Mouse (Mus musculus): ENCODE results near the gene Zmym3. TPM values are rescaled to one million over a fixed set of nuclear protein-coding genes. Genes with fewer than 3 reads are reported as not detected.

The Zmym3 gene
- total RNA-seq (2022), result 100 to 1,000 TPM in 2 of 4 experiments, 10 to 100 TPM in 2; 87.4 to 124 (median 103) TPM

DNA sequence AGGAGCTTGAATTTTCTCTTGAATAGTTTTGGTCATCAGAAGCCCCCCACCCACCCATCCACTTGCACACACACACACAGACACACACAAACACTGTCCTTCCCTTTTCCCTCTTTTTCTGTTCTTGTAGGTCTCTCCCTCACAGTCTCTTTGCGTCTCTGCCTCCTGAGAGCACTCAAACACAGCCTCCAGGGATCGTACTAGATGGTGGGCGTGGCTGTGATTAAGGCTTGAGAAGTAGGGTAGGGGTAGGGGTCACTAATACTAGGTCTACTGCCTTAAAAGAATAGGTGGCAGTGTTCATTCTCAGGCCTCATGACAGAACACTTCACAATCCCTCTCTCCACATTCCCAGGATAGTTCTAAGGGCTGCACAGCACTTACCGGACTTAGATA, at the start of gene Zmym3:
Gene Zmym3, minus strand, starts transcription at position 150 of the 396 bp plus-strand sequence.
- no peak for DNase-seq

DNA sequence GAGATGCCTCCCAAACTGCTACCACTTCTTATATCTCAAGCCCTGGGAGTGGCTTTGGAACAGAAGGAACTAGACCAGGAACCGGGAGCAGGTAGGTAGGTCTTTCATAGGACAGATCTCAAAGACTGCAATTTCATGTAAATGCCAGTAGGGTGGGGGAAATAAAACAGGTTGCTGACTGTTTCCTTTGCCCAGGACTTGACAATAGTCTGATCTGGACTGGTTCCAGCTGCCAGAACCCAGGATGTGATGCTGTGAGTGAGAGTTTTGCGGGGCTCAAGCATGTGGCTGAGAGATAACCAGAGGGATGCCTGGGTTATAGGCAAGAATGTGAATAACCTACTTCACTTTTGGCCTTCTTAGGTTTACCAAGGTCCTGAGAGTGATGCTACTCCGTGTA, 30.9 kb upstream of the Zmym3 start:
- DNase-seq, result no peak

DNA sequence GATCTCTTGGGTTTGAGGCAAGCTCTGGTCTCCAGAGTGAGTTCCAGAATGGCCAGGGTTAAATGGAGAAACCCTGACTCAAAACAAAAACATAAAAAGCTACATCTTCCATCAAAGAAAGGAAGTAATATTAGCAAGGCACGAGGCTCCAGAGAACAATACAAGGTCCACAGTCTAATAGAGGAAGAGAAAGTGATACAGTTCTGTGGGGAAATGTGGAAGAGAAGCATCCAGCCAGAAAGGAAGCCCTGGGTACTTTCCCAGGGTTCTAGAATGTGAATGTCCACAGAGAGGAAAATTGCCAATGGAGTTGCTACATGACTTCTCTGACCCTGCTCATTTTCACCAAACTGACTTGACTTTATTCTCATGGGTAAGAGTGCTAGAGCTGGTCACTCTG, 30.5 kb upstream of the Zmym3 start:
- no peak for DNase-seq

DNA sequence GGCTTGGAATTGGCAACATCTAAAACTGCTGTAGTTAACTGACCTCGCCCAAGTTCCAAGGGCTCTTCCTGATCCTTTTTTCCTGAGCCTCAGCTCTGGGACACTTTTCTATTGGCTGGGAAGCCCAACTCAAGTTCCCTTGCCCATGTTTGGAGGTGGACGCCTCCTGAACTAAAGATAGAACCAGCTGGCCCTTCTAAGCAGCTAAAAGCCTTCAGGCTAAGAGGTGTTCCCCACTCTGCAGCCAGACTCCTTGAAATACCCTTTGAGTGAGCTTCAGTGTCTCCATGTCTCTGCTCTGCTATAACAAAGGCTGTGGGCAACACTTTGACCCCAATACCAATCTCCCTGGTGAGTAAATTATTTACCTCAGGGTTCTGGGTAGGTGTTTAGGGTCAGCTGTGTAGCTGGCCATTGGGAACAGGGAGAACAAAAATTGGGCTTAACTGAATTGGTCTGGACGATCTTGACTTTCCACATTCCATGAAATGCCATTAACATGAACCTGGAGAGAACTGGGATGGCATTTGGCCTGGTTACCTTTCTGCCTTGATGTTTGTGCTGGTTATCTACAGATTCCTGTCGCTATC, 28.3 kb upstream of the Zmym3 start, which contains the start of gene Itgb1bp2:
Gene Itgb1bp2, plus strand, starts transcription at position 203 of the 590 bp plus-strand sequence.
- no peak for DNase-seq

DNA sequence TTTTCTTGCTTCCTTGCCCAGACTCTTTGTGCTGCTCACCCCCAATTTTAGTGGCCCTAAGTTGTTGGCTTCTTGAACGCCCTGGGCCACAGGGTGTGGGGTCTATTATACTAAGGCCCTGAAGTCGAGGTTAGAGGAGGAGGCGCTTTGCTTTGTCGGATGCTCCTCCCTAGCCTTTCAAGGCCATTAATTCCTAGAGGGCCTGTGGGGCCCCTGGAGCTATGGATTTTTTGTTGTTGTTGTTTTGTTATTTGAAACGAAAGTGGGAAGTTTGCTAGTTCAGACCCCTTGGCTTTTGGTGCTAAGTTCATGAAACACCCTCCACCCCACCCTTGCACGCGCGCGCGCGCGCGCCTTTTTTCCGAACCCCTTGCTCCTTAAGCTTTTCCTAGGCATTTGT, 9.3 kb upstream of the Zmym3 start:
- no peak for DNase-seq

DNA sequence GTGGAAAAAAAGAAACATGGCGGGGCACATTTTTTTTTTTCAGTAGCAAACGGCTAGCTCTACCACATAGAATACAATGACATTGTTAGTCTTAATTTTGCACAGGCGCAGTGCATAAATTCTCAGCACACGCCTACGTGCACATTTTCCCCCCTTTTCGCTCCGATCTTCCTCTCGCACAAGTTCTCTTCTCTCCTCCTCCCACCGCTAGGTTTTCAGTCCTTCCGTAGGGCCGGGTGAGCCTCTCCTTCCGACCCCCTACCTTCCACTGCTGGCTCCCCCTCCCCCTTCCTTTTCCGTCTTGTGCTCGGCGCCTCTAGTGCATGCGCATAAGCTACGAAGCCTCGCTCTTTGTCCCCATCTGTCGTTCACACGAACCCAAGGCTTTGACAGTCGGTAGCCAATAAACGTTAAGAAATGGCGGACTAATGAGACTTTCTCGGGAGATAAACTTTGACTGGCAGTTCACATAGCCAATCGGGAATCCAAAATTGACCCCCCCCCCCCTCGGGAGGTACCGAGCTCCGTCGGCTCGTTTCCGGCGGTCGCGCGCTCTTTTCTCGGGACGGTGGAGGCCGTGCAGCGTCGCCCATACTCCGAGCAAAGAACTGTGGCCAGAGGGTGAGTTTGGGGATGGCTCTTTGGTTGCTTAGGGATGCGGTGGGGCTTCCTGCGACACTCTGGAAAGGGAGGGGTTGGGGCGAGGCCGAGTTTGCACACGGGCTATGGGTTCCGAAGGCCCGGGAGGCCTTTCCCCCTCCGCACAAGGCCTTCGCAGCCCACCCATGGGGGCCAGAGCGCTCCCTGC, 8.7 kb upstream of the Zmym3 start, which contains the start of gene Nono:
Gene Nono, plus strand, starts transcription at position 177 of the 808 bp plus-strand sequence.
- peak; percentile 82 for DNase-seq

DNA sequence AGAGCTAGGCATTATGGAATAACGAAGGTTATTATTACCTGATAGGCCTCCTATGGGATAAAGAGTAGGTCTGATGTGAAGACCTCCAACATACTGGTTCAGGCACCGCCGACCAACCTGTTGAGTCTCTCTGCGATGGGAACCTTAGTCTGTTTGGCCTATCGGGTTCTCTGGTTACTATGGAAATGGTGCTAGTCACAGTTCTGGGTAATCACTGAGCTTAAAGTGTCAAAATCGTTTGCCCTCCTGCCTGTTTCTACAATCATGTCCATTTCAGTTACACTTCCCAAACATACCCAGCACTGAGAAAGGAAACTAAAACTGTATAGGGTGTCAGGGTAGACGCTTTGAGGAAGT, 8.1 kb upstream of the Zmym3 start:
- DNase-seq, result no peak

DNA sequence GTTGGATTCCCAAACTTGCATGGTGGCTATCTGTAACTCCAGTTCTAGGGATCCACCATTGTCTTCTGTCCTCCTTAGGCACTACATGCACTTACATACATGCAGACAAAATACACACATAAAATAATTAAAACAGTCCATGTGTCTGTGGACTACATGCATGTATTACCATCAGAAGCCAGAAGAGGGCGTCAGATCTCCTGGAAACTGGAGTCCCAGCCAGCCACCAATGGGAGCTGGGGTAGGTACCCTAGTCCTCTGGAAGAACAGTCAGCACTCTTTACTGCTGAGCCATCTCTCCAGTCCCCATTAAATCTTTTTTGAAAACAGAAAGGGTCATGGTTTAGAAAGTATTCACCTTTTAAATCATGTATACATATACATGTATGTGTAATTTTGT, 7.1 kb upstream of the Zmym3 start:
- no peak for DNase-seq

DNA sequence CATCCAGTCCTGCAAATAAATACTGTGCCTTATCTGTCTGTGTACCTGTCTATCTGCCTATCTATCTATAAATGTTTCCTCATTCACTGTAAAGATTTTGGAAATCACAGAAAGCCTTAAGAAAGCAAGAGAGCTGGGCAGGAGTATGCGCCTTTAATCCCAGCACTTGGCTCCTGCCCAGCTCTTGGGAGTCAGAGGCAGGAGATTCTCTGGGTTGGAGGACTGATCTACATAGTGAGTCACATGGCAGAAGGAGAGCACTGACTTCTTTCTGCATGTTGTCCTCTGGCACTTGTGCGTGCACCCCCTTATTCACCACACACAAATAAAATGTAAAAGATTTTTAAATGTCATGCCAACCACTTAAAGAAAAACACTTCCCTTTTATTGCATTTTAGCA, 2.8 kb upstream of the Zmym3 start:
- no peak for DNase-seq

DNA sequence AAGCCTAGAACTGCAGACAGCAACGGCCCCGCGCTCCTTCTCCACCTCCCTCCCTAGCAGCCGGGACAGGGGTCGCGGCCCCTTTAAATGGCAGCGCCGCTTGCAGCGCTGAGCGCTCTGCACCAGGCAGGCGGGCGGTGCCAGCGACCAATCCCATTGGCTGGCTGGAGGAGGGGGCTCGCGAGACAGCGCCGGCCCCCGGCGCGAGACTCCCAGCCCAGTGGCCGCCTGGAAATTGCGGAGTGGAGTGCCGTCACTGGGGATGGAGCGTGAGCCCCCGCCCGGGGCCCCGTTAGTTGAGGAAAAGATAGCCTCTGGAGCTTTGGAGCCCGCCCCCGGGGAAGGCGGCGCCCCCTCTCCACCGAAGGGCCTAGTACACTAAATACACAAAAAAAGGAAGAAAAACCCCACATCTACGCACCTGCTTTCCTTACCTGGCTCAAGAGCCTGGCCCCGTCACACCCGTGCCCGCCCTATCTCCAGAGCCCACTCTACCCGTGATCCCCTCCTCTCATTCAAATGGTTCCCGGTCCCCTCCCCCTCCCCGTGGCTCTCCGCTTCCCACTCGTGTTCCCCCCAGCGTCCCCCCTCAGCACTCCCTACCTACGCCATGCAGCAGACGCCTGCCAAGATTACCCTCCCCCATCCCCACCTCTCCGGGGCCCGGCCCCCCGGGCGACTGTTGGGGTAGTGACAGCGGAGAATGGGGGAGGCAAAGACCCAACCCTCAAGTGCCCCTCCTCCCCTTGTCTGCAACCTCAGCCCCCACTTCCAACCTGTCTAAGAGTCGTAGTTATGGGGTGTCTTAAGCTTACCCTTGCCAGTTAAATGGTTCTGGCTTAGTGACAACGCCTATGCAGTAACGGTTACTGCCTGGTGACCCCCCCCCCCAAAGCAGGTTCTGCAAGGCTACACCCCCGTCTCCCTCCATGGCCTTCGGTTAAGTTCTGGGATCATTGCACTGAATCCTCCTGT, 637 bp downstream of the Zmym3 start:
- DNase-seq, result peak; percentile 76

DNA sequence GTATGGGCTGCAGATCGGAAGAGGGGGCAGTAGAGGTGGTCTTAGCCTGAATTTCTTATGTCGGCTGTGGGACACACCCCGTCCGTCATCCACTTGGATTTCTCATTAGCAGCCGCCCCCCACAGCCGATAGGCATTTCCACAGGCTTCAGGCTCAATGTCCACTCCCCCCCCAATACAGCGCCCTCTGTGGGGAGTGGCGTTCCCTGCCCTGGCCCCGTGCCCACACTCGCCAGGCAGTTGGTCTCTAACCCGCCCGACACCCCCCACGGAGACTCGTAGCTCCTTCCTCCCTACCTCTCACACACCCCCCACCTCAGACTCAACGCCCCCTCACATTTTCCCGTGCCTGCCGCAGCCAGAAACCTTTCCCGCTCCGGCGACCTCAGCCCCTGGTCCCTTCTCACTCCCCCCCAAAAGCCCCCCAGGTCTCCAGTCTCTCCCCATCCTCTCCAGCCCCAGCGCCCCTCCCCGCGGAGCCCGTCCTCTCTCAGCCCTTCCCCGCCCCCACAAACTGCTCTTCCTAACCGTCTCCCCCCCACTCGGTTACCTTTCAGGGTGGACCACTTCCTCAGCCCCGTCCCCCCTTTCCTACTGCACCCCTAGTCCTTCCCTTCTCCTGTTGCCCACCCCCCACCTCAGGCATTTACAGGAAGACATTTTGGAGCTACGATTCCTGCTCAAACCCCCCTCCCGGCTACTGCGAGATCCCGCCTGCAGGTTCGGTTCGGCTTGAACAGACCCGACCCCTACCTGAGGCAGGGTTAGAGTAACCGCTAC, 1.5 kb downstream of the Zmym3 start:
- peak; percentile 31 for DNase-seq

DNA sequence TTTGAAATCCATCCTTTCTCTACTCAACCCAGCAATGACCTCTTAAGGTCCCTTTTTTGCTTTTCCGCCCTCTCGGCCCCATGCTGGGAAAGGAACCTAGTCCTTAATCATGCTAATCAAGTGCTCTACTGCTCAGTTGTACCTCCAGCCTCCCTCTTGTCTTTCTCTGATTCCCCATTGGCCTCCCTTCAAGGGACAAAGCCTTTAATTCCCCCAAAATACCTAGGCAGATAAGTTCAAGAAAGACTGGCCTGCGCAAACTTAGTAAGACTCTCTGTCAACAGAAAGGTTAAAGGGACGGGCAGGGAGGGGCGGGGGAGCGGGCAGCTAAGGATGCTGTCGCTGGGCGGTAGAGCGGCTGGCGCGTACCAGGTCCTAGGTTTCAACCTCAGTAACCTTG, 24.2 kb downstream of the Zmym3 start:
- DNase-seq, result no peak

DNA sequence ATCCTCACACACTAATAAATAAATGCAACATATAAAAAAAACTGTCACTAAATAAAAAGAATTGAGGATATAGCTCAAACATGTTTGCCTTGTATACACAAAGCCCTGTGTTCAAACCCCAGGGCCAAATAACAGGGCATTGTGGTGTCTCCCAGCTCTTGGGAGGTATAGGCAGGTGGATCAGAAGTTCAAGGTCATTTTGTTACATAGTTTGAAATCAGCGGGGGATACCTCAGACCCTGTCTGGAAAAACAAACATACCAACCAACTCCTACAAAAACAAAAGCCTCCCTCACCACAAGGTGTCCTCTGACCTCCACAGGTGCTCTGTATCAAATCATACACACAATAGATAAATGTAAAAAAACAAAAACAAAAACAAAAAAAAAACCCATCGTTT, 26.3 kb downstream of the Zmym3 start:
- no peak for DNase-seq

DNA sequence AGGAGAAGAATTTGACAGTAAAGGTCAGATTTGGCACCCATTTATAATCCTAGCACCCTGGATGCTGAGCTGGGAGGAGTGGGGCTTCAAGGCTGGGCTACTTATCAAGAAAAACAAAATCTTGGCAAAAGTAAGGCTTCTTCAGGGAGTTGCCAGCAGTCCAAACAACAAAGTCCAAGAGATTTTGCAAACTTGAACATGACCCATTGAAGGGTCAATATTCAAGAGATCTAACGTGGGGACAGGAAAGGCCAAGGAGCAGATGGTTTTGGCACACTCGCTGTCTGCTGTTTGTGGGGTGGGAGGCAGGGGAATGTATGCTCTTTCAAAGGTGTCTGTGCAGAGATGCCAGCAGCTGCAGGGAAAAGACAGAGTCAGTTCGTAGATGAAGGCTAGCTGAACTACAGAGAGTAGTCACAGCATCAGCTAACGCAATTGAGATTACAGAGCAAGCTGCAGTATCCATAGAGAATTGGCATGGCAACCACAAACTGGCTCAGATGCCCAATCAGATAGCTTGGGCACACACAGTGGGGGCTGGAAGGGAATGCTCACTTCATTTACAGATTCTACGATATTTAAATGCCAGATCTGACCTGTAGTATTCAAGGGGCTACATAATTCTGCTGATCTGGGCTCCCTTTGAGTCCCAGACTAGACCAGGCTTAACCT, 31.6 kb downstream of the Zmym3 start:
- DNase-seq, result no peak

DNA sequence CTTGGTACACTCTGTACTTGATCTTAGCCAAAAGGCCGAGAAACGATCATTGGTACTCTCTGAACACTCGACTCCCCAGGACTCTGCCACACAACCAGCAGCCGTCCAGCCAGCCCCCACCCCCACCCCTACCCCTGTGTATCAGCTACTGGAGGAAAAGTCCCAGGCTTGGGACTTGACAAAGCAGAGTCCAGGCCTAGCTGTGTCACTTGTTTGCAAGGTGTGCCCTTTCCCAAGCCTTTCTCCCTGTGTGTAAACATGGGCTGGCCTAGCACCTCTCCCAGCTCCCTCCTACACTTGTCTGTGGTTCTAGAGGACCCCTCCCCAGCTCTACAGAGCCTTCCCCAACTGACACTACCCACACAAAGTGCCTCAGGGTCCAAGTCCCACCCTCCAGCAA, 34.4 kb downstream of the Zmym3 start:
- no peak for DNase-seq

DNA sequence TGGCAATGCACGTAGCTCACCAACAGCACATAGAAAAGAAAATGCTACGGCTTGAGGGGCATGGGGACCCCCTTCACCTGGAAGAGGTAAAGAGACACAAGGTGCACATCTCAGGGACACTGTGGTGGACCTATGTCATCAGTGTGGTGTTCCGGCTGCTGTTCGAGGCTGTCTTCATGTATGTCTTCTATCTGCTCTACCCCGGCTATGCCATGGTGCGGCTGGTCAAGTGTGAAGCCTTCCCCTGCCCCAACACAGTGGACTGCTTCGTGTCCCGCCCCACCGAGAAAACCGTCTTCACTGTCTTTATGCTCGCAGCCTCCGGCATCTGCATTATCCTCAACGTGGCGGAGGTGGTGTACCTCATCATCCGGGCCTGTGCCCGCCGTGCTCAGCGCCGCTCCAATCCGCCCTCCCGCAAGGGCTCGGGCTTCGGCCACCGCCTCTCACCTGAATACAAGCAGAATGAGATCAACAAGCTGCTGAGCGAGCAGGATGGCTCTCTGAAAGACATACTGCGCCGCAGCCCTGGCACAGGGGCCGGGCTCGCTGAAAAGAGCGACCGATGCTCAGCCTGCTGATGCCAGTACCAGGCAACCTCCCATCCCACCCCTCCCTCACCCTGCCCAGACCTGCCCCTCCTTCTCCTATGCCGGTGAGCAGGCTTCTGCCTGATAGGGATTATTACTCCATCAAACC, 36.1 kb downstream of the Zmym3 start:
- DNase-seq, result no peak

DNA sequence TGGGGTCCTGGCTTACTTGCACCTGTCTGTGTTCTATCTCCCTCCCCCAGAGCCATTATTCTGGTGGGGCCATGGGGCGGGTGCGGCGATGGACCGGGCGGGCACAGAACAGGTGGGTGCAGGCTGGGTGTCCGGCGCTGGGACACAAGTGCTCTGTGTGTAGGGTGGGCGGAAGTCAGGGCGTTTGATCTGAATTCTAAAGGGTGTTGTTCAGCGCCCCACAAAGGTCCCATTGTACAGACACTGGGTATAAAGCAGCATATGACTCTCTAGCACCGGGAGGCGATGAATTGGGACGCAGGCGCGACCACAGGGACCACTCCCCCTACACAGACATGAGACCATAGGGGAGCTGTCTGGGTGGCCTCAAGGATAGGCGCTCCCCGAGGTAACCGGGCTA, 37.2 kb downstream of the Zmym3 start:
- no peak for DNase-seq

DNA sequence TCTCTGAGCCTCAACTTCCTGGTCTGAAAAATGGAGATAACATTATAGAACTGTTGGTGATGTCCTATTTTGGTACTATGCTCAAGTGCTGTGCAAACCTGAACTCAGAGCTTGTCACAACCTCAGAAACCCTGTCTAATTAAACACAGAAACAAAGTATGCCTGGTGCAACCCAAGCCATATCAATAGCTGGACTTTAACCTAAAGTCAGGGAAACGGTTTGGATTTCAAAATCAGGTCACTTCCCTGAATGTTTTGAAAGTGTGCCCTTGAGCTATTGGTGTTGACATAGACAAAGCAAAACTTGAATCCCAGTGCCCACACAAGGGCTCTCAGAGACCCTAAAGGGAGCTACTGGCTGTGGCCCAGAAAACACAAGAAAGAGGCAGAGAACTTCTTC, 40.9 kb downstream of the Zmym3 start:
- DNase-seq, result no peak

DNA sequence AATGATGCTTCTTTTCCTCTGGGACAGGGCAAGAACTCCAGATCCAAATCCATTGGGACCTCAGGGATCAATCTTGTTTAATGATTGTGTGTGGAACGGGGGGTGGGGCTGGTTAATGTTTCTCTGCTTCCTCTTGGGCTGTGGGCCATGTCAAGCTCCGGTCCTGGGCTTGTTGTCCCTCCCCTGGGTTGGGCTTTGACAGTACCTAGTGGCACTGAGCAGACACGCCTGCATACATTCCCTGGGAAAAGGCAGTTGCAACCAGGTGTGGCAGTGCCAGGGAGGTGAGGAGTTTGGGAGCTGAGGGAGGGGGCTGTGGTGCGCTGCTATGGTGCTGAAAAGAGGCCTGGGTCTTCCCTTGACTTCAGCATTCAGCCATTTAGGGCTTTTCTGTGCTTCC, 43.6 kb downstream of the Zmym3 start:
- no peak for DNase-seq

DNA sequence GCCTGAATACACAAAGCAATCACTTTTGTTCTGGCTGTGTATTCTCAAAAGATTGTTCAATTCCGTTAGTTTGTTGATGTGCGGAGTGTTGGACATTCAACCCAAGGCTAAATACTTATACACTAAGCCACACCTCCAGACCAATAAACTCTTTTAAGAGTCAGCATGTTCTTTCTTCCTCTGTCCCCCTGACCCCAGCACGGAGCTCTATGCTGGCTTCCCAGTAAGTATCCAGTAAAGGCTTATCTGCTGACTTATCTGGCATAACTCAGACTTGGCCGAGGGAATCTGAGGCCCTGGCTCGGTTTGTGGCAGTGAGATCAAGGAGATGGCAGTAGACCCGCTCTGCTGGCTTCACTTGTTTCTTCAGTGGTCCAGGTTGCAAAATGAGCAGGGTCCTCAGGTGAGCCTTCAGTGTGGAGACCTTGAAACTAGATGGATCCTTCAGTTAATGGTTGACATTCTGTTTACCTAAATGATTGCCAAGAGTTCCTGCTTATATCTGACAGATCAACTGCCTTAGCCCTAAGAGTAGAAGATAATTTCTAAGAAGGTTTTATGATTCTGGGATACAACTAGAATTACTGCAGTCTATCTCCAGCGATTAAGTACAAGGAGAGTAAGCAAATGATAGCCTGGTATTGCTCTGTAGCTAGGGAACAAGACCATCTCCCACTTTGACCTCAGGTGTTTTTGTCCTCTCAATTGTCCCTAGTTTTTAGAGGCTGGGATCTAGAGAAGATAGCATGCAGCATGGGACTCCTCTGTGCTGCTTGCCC, 44.3 kb downstream of the Zmym3 start, which contains the start of gene Gjb1:
Gene Gjb1, plus strand, starts transcription at position 189 of the 779 bp plus-strand sequence.
- DNase-seq, result no peak

All from adrenal gland, adult 8-10 months (tissue).